Mouse (Mus musculus) kidney, embryonic 14.5 days (tissue): ENCODE data around the gene Rnf227. TPM values are rescaled to one million over a fixed set of nuclear protein-coding genes. Genes with fewer than 3 reads are reported as not detected.
"Not testable (repeated sequence)": the region's sequence is repeated elsewhere in the genome, so short reads cannot be mapped to it uniquely, and the experiment has no call there.

Source experiments
- ATAC-seq: fragments of 200-750 bp; cut with Nextera tagmentation; 2 replicates; pipeline ENCODE4 v1.8.0; 2017; ENCODE audit warnings: moderate number of reproducible peaks, mild to moderate bottlenecking, moderate TSS enrichment, moderate library complexity; ENCODE audit not compliant: low FRiP score, low TSS enrichment
- H3K27ac ChIP-seq: fragments of 300-500 bp; sonication (generic); 2 replicates; pipeline ENCODE4 v1.5.1; 2014; ENCODE audit warnings: low read depth, mild to moderate bottlenecking, low read length, moderate library complexity, mixed read lengths
- H3K27me3 ChIP-seq: fragments of 300-500 bp; sonication (generic); 2 replicates; pipeline ENCODE4 v1.6.1; 2014; ENCODE audit warnings: mild to moderate bottlenecking, low read length; ENCODE audit not compliant: control insufficient read depth, insufficient read depth
- H3K36me3 ChIP-seq: fragments of 300-500 bp; sonication (generic); 2 replicates; pipeline ENCODE4 v1.6.1; 2014; ENCODE audit warnings: low read length, mixed read lengths; ENCODE audit not compliant: control insufficient read depth, insufficient read depth
- H3K4me1 ChIP-seq: fragments of 300-500 bp; sonication (generic); 2 replicates; pipeline ENCODE4 v1.6.1; 2014; ENCODE audit warnings: low read length, mixed read lengths; ENCODE audit not compliant: control insufficient read depth, insufficient read depth
- H3K4me2 ChIP-seq: fragments of 300-500 bp; sonication (generic); replicated peaks from 2 replicates; pipeline ENCODE4 v1.6.1; 2014; ENCODE audit warnings: low read depth, mild to moderate bottlenecking, low read length
- H3K4me3 ChIP-seq: fragments of 300-500 bp; sonication (generic); 2 replicates; pipeline ENCODE4 v1.5.1; 2014; ENCODE audit warnings: mild to moderate bottlenecking, low read length
- H3K9ac ChIP-seq: fragments of 300-500 bp; sonication (generic); 2 replicates; pipeline ENCODE4 v1.6.1; 2014; ENCODE audit warnings: low read depth, mild to moderate bottlenecking, low read length, moderate library complexity
- H3K9me3 ChIP-seq: fragments of 300-500 bp; sonication (generic); 2 replicates; pipeline ENCODE4 v1.6.1; 2016; ENCODE audit warnings: low read length; ENCODE audit not compliant: control insufficient read depth
- WGBS: fragments of 180-500 bp; shearing (Covaris S2); extraction: QIAGEN DNeasy Blood & Tissue Kit; methylation state at CpG from one replicate; pipeline ENCODE4 v1.1.7; 2014; 5-methylcytosine and 5-hydroxymethylcytosine counted together
- polyA plus RNA-seq: library from polyadenylated mRNA; unstranded; fragments of >200 nt; fragmentation: Nextera tagmentation; extraction: Ambion mirVana; gene quantifications from 2 replicates; pipeline ENCODE4 v1.2.1, GENCODE M21; 2014

The Rnf227 gene
- polyA plus RNA-seq, 1 experiment from 2014 or later, result 16.4 TPM

DNA sequence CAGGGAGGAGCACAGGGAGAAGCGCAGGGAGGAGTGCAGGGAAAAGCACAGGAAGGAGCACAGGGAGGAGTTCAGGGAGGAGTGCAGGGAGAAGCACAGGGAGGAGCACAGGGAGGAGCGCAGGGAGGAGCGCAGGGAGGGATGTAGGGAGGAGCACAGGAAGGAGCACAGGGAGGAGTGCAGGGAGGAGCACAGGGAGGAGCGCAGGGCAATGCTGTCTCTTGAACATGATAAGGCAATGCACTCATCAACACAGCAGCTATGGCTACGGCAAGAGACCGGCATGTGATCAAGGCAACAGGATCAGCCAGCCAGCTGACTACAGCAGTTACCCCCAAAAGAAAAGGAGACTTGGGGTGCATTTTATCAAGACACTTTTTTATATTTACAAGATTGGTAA, 23.9 kb upstream of the Rnf227 start:
- WGBS, result 92% methylated on average over 6 of the region's 6 CpGs
- Histone ChIP-seq H3K27me3 (no peaks in the 10 kb centered on the region), H3K9me3 (no peaks in the 10 kb centered on the region), H3K9ac (no peak overlapping the region), H3K4me3 (no peak overlapping the region), H3K27ac (no peak overlapping the region), H3K36me3 (peaks cover 63% of the 10 kb centered on the region), H3K4me2 (no peak overlapping the region), H3K4me1 (no peaks in the 10 kb centered on the region)
- no peak for ATAC-seq

DNA sequence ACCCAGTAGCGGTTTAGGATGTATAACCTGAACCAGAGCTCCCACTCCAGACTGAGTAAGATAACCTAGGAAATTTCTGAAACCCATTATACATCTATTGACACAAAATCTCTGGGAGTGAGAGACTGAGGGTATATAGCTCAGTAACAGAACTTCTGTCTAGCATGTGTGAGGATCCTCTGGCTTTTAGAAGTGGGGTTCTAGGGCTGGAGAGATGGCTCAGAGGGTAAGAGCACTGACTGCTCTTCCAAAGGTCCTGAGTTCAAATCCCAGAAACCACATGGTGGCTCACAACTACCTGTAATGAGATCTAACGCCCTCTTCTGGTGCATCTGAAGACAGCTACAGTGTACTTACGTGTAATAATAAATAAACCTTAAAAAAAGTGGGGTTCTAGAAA, 22.3 kb upstream of the Rnf227 start:
- H3K4me1 ChIP-seq, result peaks cover 13% of the 10 kb centered on the region
- H3K36me3 ChIP-seq, result peaks cover 59% of the 10 kb centered on the region
- H3K9ac ChIP-seq, ATAC-seq, H3K4me2 ChIP-seq, H3K27me3 ChIP-seq, H3K9me3 ChIP-seq, H3K4me3 ChIP-seq, H3K27ac ChIP-seq: not testable (repeated sequence)
- WGBS, result 85% methylated on average over 3 of the region's 3 CpGs

DNA sequence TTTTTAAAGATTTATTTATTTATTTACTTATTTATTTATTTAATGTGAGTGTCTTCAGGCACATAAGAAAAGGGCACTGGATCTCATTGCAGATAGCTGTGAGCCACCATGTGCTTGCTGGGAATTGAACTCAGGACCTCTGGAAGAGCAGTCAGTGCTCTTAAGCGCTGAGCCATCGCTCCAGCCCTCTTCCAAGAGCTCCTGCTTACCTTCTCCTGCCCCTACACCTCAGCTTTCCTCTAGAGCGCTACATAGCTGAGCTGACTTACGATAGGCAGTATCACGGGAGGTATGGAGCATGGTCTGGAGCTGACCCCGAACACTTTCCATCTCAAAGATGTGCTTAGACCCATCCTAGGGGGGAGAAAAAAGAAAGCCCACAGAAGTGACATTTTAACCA, 18.7 kb upstream of the Rnf227 start:
- H3K27ac ChIP-seq, result no peak overlapping the region
- H3K9me3 ChIP-seq, result no peaks in the 10 kb centered on the region
- H3K9ac ChIP-seq, result no peak overlapping the region
- H3K27me3 ChIP-seq, result peaks cover 2% of the 10 kb centered on the region; the same call in 1 of the 2 replicates
- H3K36me3 ChIP-seq, result peaks cover 37% of the 10 kb centered on the region
- no peak overlapping the region; the same call in 1 of the 2 replicates for H3K4me3 ChIP-seq
- 92% methylated on average over 6 of the region's 6 CpGs for WGBS
- no peak for ATAC-seq
- peak overlapping the region; percentile 71; the same call in 1 of the 2 replicates for H3K4me2 ChIP-seq
- peaks cover 19% of the 10 kb centered on the region for H3K4me1 ChIP-seq

DNA sequence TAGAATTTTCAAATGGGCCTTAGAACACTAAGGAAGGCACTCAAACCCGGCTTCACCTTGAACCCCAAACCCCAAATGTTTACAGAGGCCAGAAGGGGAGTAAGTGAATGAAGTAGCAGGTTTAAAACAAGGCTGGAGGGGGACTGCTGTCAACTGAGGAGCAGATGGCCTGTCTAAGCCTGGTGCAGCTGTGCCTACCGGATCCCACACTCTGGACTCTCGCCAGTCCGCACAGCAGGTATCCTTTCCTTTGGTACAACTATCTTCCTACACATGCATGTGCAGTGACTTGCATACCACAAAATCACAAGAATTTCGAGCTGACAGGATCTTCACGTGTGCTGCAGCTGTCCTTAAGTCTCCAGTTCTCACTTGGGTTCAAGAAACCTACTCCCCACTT, 18.3 kb upstream of the Rnf227 start:
- Histone ChIP-seq H3K27ac (no peak overlapping the region), H3K4me3 (peak overlapping the region; percentile 3; the same call in 1 of the 2 replicates), H3K9ac (no peak overlapping the region), H3K4me1 (peaks cover 22% of the 10 kb centered on the region), H3K36me3 (peaks cover 37% of the 10 kb centered on the region), H3K9me3 (no peaks in the 10 kb centered on the region), H3K4me2 (peak overlapping the region; percentile 71), H3K27me3 (peaks cover 5% of the 10 kb centered on the region; the same call in 1 of the 2 replicates)
- WGBS, result 83% methylated on average over 6 of the region's 6 CpGs
- ATAC-seq, result no peak

DNA sequence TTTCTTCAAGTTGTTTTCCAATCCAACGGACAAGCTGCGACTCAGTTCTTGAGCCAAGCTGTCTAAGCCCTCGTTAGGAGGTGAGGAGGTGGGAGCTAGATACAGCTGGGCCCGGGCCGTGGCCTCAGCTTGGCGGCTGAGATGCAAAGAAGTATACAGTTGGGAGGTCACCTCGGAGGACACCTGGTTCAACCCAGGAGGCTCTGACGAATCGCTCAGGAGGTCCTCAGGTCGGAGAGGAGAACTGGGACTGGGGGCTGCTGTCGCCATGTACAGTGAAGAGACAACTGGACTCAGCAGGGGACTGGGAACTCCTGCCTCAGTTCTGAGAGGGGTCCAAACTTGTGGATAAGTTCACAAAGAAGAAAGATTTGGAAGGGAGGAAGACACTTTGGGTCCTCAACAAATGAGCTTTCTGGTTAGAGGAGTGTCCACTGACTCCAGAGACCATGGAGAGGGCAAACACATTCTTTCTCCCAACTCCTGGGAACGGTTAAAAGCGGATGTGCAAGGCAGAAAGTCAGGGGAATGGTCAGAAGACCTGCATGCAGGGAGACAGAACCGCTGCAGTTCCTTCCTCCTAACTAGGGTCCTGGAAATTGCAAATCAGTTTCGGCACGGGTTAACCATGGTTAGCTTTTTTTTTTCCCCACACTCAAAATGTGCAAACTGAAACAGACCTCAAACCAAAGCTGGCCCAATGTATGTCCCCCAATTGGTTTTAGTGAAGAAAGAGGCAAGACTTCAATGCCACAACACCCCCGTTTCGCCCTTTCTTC, 17.4 kb upstream of the Rnf227 start:
- ATAC-seq, result no peak
- Histone ChIP-seq H3K9ac (peak overlapping the region; percentile 59), H3K9me3 (no peaks in the 10 kb centered on the region), H3K4me1 (peaks cover 22% of the 10 kb centered on the region), H3K27me3 (peaks cover 14% of the 10 kb centered on the region; the same call in 1 of the 2 replicates), H3K4me2 (peak overlapping the region; percentile 71), H3K4me3 (peak overlapping the region; percentile 59), H3K36me3 (peaks cover 29% of the 10 kb centered on the region), H3K27ac (peak overlapping the region; percentile 6)
- WGBS, result 18% methylated on average over 18 of the region's 18 CpGs

DNA sequence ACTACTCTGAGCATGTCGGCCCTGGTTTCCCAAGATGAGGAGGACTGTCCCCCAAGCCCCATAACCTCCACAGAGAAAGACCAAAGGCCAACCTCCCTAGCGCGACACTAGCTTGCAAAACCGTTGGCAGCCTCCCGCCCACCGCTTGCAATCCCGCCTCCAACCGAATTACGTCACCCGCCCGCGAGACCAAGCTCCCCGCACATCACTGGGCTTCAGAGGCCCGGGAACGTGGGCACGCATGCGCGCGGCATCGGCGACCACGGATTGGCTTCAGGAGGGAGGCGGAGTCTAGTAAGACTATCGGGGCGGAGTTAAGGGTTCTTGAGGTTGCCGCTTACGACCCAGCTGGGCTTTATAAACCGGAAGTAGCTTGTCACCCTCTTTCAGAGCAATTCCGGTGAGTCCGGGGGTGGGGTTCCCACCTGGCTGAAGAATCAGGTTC, 16.6 kb upstream of the Rnf227 start, which contains the start of the genes Cntrob and Trappc1:
Gene Cntrob (minus strand): TSS at position 109 of the 445 bp plus-strand sequence.
Gene Trappc1 (plus strand): TSS at position 314 of the 445 bp plus-strand sequence.
- under 1% methylated on average over 30 of the region's 30 CpGs for WGBS
- ATAC-seq, result peak; percentile 92
- H3K4me1 ChIP-seq, result peaks cover 22% of the 10 kb centered on the region

DNA sequence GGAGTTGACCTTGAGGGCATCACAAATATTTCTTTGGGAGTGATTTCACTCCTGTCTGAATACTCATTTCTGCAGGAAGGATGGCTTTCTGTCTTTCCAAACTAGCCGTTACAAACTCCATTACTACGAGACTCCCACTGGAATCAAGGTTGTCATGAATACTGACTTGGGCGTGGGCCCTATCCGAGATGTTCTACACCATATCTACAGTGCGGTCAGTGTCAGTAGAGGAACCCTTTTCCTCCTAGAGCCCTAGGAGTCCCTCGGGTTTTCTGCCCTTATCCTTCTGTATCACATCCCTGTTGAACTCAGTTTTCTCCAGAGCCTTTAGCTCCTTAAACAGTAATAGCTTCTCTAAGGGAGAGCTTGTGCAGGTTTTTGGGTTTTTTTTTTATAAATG, 15.5 kb upstream of the Rnf227 start:
- no peak for ATAC-seq
- peak overlapping the region; percentile 62 for H3K4me2 ChIP-seq
- H3K4me1 ChIP-seq, result peaks cover 22% of the 10 kb centered on the region
- H3K36me3 ChIP-seq, result peaks cover 10% of the 10 kb centered on the region; the same call in 1 of the 2 replicates
- H3K9ac ChIP-seq, result 0 out of 2 replicates have a peak overlapping the region, but pooled peaks have one; percentile 69
- H3K27ac ChIP-seq, result no peak overlapping the region
- peaks cover 15% of the 10 kb centered on the region; the same call in 1 of the 2 replicates for H3K27me3 ChIP-seq
- WGBS, result 81% methylated on average over 6 of the region's 6 CpGs
- H3K9me3 ChIP-seq, result no peaks in the 10 kb centered on the region
- H3K4me3 ChIP-seq, result peak overlapping the region; percentile 59

More for the DNA sequence above, 16.6 kb upstream of the Rnf227 start, which contains the start of the genes Cntrob and Trappc1:
- Histone ChIP-seq H3K4me2 (peak within 1 kb of the TSS; percentile 71), H3K27ac (peak within 1 kb of the TSS; percentile 18), H3K4me3 (peak within 1 kb of the TSS; percentile 59), H3K27me3 (peaks cover 15% of the 10 kb centered on the region; the same call in 1 of the 2 replicates), H3K36me3 (peaks cover 21% of the 10 kb centered on the region), H3K9me3 (no peaks in the 10 kb centered on the region), H3K9ac (peak within 1 kb of the TSS; percentile 69)

DNA sequence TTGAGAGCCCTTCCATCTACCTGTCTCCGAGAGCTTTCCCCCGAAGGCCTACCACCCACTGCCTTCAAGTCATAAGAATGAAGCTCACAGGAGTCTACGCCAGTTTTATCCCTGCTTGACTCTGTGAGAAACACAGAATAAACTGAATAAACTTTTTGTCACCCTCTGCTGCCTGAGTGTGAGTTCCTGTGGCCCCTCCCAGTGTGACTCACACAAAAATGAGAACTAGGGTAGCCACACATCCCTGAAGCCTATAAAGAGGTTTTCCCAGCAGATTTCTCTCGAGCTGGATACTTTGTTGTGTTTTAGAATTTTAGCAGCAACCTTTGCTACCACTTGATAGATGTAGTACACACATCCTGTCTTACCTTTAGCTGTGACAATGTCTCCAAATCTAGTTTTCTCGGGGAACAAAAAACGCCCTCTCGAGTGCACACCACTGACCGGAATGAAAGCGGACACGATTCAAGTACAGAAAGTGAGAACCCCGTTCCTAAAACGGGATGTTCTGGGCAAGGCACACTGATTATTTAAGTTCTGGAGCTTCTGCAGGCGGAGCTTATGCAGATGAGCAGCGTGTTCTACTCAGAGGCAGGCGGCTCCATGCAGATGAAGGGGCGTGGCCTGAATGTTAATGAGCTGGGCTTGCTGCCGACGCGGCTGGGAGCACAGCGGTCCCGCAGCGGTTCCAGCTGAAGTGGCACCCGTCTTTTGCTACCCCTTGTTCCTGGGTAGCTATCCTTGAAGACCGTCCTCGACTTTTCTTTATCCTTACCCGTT, 14.4 kb upstream of the Rnf227 start, which contains the start of gene Kcnab3:
Gene Kcnab3 (plus strand): TSS at position 631 of the 780 bp plus-strand sequence.
- H3K4me2 ChIP-seq, result peak within 1 kb of the TSS; percentile 94
- ATAC-seq, result peak; percentile 71

More for the DNA sequence above, 14.4 kb upstream of the Rnf227 start, which contains the start of gene Kcnab3:
- peaks cover 22% of the 10 kb centered on the region for H3K4me1 ChIP-seq
- H3K27me3 ChIP-seq, result peaks cover 15% of the 10 kb centered on the region; the same call in 1 of the 2 replicates
- H3K4me3 ChIP-seq, result peak within 1 kb of the TSS; percentile 52
- peaks cover 3% of the 10 kb centered on the region; the same call in 1 of the 2 replicates for H3K36me3 ChIP-seq
- 12% methylated on average over 26 of the region's 26 CpGs for whole genome bisulfite sequencing
- peak within 1 kb of the TSS; percentile 53 for H3K9ac ChIP-seq
- H3K9me3 ChIP-seq, result no peaks in the 10 kb centered on the region
- 0 out of 2 replicates have a peak within 1 kb of the TSS, but pooled peaks have one; percentile 32 for H3K27ac ChIP-seq
